Mouse (Mus musculus) intestine, postnatal 0 days (tissue): ENCODE data around the gene Rnf222. TPM values are rescaled to one million over a fixed set of nuclear protein-coding genes. Genes with fewer than 3 reads are reported as not detected.

ENCODE experiments used
- ATAC-seq: fragments of 200-750 bp; cut with Nextera tagmentation; 2 replicates; pipeline ENCODE4 v1.8.0; 2017; ENCODE audit warnings: mild to moderate bottlenecking, moderate TSS enrichment, moderate library complexity
- H3K27ac ChIP-seq: fragments of 300-500 bp; sonication (generic); 2 replicates; pipeline ENCODE4 v1.5.1; 2014; ENCODE audit warnings: mild to moderate bottlenecking, low read depth, low read length, moderate library complexity
- H3K27me3 ChIP-seq: fragments of 300-500 bp; sonication (generic); replicated peaks from 2 replicates; pipeline ENCODE4 v1.6.1; 2014; ENCODE audit warnings: low read length, mixed read lengths; ENCODE audit not compliant: control insufficient read depth, insufficient read depth
- H3K36me3 ChIP-seq: fragments of 300-500 bp; sonication (generic); 2 replicates; pipeline ENCODE4 v1.6.1; 2014; ENCODE audit warnings: mild to moderate bottlenecking, moderate library complexity; ENCODE audit not compliant: control insufficient read depth, insufficient read depth
- H3K4me1 ChIP-seq: fragments of 300-500 bp; sonication (generic); replicated peaks from 2 replicates; pipeline ENCODE4 v1.6.1; 2014; ENCODE audit warnings: antibody characterized with exemption, low read length, mixed read lengths; ENCODE audit not compliant: control insufficient read depth, insufficient read depth
- H3K4me2 ChIP-seq: fragments of 300-500 bp; sonication (generic); replicated peaks from 2 replicates; pipeline ENCODE4 v1.6.1; 2014; ENCODE audit warnings: low read depth, mild to moderate bottlenecking, moderate library complexity
- H3K4me3 ChIP-seq: fragments of 300-500 bp; sonication (generic); 2 replicates; pipeline ENCODE4 v1.5.1; 2014; ENCODE audit warnings: low read depth, low read length
- H3K9ac ChIP-seq: fragments of 300-500 bp; sonication (generic); 2 replicates; pipeline ENCODE4 v1.6.1; 2014; ENCODE audit warnings: mild to moderate bottlenecking, low read depth, low read length
- H3K9me3 ChIP-seq: fragments of 300-500 bp; sonication (generic); 2 replicates; pipeline ENCODE4 v1.6.1; 2016; ENCODE audit warnings: mixed run types; ENCODE audit not compliant: control insufficient read depth
- CTCF ChIP-seq: sonication (generic); IDR thresholded peaks from 2 replicates; pipeline ENCODE4 v1.5.1; 2016; ENCODE audit warnings: low read depth, mild to moderate bottlenecking, control low read depth, antibody characterized with exemption, moderate library complexity
- WGBS: fragments of 180-500 bp; shearing (Covaris S2); extraction: QIAGEN DNeasy Blood & Tissue Kit; methylation state at CpG from one replicate; pipeline ENCODE4 v1.1.7; 2014; 5-methylcytosine and 5-hydroxymethylcytosine counted together
- polyA plus RNA-seq: library from polyadenylated mRNA; unstranded; fragments of >200 nt; fragmentation: Nextera tagmentation; extraction: Ambion mirVana; gene quantifications from 2 replicates; pipeline ENCODE4 v1.2.1, GENCODE M21; 2015

Rnf222 gene
- polyA plus RNA-seq, 1 experiment from 2014 or later: 0.04 TPM

DNA sequence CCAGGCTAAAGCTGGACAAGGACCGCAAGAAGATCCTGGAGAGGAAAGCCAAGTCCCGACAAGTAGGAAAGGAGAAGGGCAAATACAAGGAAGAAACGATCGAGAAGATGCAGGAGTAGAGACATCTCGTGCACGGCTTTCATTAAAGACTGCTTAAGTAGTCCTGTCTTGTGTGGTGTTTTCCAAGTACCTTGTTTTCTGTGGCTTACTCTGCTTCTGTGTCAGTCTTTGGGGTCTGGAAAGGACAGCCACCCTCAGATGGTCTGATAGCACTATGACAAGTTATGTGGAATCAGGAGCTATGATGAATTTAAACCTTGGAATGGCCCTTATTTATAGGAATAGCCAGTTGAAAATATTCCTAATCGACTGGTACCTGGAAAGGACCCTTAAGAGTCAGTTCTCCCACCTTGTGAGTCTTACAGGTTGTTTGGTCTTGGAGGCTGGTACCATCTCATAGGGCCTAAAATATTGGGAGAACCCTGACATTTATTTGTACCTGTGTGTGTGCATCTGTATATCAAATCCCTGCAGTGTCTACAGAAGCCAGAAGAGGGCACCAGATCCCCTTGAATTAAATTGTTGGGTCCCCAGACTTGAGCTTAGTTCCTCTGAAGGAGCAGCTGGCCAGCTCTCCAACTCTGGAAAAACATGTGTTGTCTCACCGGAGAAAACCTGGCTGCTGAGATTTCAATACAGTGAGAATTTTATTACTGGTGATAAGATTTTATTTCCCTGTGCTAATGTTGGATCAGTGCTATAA lies 16.2 kb downstream of the Rnf222 start:
- ATAC-seq: no peak
- no peaks in the 10 kb centered on the region for H3K27me3 ChIP-seq
- 77% methylated on average over 8 of the region's 8 CpGs for WGBS
- no peak overlapping the region for H3K27ac ChIP-seq
- no peaks in the 10 kb centered on the region for H3K9me3 ChIP-seq
- no peak overlapping the region for H3K4me3 ChIP-seq
- H3K9ac ChIP-seq: no peak overlapping the region
- H3K36me3 ChIP-seq: peaks cover 34% of the 10 kb centered on the region
- H3K4me1 ChIP-seq: 0 out of 2 replicates have a peak, but pooled peaks cover 3% of the 10 kb centered on the region
- TF ChIP-seq CTCF: peak; percentile 79
- no peak overlapping the region for H3K4me2 ChIP-seq

DNA sequence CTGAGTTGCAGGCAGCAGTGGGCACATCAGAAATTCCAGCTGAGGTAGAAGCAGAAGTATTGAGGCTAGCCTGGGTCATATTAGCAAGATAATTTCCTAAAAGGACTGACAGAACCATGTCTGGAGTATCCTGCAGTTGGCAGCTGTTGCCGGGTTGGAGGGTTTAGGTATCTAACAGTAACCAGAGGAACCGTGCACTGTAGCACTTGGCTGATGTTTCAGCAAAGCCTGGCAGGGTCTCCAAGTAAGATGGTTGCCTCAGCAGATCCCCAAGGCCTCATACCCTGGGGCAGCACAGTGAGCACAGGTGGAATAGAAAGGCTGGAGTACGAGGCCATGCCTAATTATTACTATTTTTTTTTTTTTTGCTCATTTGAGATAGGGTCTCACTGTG lies 16.8 kb downstream of the Rnf222 start:
- WGBS: 84% methylated on average over 3 of the region's 3 CpGs
- no peak for ATAC-seq
- no peak for TF ChIP-seq CTCF
- Histone ChIP-seq H3K27ac (no peak overlapping the region), H3K36me3 (peaks cover 34% of the 10 kb centered on the region), H3K9ac (no peak overlapping the region), H3K9me3 (no peaks in the 10 kb centered on the region), H3K4me3 (no peak overlapping the region), H3K4me2 (no peak overlapping the region), H3K4me1 (0 out of 2 replicates have a peak, but pooled peaks cover 3% of the 10 kb centered on the region), H3K27me3 (no peaks in the 10 kb centered on the region)

DNA sequence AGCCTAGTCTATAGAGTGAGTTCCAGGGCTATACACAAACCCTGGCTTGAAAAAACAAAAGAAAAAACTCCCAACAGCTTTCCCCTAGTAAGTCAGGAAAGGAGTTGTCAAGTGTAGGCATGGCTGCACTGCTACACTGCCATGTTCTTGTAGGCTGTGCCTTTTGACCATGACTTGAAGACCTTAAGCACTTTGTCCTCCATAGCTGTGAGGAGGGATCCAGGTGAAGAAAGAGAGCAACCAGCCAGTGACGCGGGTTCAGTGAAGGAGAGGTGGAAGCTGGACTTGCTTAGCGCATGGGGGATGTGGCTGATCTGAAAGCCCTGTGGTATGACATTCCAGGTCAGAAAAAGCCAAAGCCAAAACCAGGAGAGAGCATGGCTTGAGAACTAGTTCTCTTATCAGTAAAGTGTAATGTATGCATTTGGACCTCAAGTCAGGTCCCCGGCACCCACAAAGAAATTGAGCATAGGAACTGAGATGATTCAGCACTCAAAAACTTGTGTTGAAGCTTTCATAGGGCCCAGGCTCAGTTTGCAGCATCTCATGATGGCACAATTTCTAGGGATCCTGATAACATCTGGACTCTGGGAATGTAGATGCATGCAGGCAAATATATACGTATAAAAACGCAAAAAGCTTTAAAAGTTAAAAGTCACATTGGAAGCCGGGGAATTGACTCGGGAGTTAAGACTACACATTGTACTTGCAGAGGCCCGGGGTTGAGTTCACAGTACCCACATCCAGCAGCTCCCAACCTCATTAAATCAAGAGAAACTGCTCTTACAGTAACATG lies 17.5 kb downstream of the Rnf222 start:
- Histone ChIP-seq H3K27ac (peak overlapping the region; percentile 21; the same call in 1 of the 2 replicates), H3K27me3 (no peaks in the 10 kb centered on the region), H3K9me3 (no peaks in the 10 kb centered on the region), H3K9ac (no peak overlapping the region), H3K36me3 (peaks cover 34% of the 10 kb centered on the region), H3K4me1 (0 out of 2 replicates have a peak, but pooled peaks cover 2% of the 10 kb centered on the region), H3K4me2 (no peak overlapping the region), H3K4me3 (no peak overlapping the region)
- no peak for TF ChIP-seq CTCF
- no peak for ATAC-seq
- 89% methylated on average over 9 of the region's 9 CpGs for WGBS

DNA sequence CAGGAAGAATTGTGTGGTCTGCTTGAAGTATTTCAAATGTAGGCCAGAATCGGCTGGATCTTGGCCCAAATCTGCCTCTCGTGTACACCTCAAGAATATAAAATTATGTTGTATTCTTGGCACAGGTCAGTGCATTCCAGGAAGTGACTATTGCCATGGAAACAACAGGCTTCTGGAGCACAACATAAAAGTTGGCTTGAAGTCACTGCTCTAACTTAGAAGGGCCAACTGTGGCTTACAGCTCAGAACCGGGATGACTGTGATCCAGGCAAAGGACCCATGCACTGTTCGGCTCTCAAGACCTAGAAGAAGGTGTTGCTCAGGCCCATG lies 18.1 kb downstream of the Rnf222 start:
- 60% methylated on average over 4 of the region's 4 CpGs for WGBS
- Histone ChIP-seq H3K27ac (0 out of 2 replicates have a peak overlapping the region, but pooled peaks have one; percentile 21), H3K4me3 (no peak overlapping the region), H3K9ac (no peak overlapping the region), H3K27me3 (no peaks in the 10 kb centered on the region), H3K4me2 (no peak overlapping the region), H3K4me1 (no peaks in the 10 kb centered on the region), H3K36me3 (peaks cover 34% of the 10 kb centered on the region), H3K9me3 (no peaks in the 10 kb centered on the region)
- TF ChIP-seq CTCF: no peak
- no peak for ATAC-seq

DNA sequence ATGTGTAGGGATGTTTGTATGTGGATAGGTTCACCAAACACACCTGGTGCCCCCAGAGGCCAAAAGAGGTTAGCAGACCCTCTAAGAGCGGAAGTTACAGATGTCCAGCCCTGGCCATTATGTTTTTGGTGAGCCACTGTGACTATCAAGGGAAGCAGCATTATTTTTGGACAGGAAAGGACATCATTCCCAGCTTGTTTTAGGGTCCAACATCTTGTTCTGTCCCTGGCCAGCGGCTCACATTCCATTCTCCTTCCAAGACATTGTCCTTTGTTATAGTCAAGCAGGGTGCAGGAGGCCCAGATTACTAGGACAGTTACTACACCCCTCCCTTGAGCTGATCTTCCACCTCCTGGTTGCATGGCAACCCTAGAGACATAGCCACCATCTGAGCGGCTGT lies 18.9 kb downstream of the Rnf222 start:
- Histone ChIP-seq H3K9me3 (no peaks in the 10 kb centered on the region), H3K4me2 (no peak overlapping the region), H3K36me3 (peaks cover 34% of the 10 kb centered on the region), H3K4me1 (no peaks in the 10 kb centered on the region), H3K4me3 (no peak overlapping the region), H3K9ac (no peak overlapping the region), H3K27me3 (no peaks in the 10 kb centered on the region), H3K27ac (no peak overlapping the region)
- WGBS: 67% methylated on average over 3 of the region's 3 CpGs
- no peak for ATAC-seq
- no peak for TF ChIP-seq CTCF

DNA sequence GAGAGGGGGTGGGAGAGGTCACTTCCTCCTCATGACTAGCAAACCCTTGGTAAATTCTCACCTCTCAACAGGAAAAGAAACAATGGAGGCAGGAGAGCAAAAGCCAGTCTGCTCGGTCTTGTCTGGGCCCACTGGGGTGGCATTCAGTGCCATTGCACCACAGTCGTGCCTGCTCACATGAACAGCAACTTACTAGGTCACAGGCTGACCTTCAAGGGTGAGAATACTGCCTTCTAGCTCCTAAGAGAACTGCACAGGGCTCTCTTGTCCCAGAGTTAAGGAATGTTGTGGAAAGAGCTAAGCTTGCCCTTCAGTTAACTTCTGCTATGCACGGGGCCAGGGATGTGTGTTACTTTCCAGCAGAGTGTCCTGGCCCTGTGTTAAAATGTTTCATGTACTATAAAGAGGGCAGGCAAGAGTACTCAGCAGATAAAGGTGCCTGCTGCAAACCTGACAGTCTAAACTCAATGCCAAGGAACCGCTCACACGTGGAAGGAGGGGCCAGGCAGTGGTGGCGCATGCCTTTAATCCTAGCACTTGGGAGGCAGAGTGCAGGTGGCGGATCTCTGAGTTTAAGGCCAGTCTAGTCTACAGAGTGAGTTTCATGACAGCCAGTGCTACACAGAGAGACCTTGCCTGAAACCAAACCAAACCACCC lies 20.6 kb downstream of the Rnf222 start:
- Histone ChIP-seq H3K4me1 (no peaks in the 10 kb centered on the region), H3K27me3 (no peaks in the 10 kb centered on the region), H3K9me3 (no peaks in the 10 kb centered on the region), H3K9ac (no peak overlapping the region), H3K27ac (no peak overlapping the region), H3K4me2 (no peak overlapping the region), H3K4me3 (no peak overlapping the region), H3K36me3 (peaks cover 25% of the 10 kb centered on the region)
- no peak for TF ChIP-seq CTCF
- WGBS: 45% methylated on average over 7 of the region's 7 CpGs
- ATAC-seq: no peak
